Mouse (Mus musculus) skeletal muscle tissue, adult 2 months (tissue): ENCODE results near the gene Rec8.

ENCODE experiments used
- DNase-seq: peaks from one replicate; pipeline ENCODE4 v3.0.0-alpha.2; 2012; ENCODE audit warnings: low read depth, low spot score

Gene Rec8

GRCm38 (mm10) chr14:55617822-55618221 lies at the start of gene Rec8:
Gene Rec8, plus strand, starts transcription at chr14:55618037.
- no peak for DNase-seq

GRCm38 (mm10) chr14:55570588-55570987 lies 47.2 kb upstream of the Rec8 start:
- DNase-seq: no peak

DNA sequence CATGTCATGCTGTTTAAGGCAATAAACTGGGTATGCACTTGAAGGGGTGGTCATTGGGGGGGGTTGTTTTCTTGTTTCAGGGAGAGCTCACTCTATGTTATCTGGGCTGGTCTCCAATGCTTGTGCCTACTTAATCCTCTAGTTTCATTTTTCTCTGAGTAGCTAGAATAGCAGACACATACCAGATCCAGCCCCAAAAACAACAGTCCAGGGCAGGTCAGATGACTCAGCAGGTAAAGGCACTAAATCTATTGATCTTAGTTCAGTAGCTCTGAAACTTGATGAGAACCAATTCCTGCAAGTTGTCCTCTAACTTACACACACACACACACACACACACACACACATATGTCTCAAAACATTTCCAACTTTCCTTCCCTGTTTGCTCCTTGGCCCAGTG lies 46.1 kb upstream of the Rec8 start:
- no peak for DNase-seq

GRCm38 (mm10) chr14:55575302-55575701 lies 42.5 kb upstream of the Rec8 start, which contains the start of gene Fitm1:
Gene Fitm1, plus strand, starts transcription at chr14:55575617.
- peak; percentile 94 for DNase-seq

DNA sequence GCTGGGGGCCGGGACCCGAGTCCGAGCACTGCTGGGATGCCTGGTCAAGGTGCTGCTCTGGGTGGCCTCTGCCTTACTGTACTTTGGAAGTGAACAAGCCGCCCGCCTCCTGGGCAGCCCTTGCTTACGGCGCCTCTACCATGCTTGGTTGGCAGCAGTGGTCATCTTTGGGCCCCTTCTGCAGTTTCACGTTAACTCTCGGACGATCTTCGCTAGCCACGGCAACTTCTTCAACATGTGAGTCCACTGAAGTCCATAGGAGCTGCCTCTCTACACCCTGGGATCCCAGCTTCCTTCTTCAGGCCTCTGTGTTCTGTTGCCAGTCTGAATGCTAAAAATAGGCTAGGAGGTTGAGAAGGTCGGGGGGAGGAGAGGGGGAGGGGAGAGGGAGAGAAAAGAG lies 42.1 kb upstream of the Rec8 start:
- peak; percentile 65 for DNase-seq

- DNase-seq: peak; percentile 56
Observed at GRCm38 (mm10) chr14:55576376-55576775, 41.5 kb upstream of the Rec8 start.

- peak; percentile 63 for DNase-seq
Observed at GRCm38 (mm10) chr14:55577871-55578667, 39.8 kb upstream of the Rec8 start, which contains the start of gene Psme1. Gene Psme1, plus strand, starts transcription at chr14:55578123.

- DNase-seq: peak; percentile 85
Observed at GRCm38 (mm10) chr14:55578668-55579269, 39.1 kb upstream of the Rec8 start.

DNA sequence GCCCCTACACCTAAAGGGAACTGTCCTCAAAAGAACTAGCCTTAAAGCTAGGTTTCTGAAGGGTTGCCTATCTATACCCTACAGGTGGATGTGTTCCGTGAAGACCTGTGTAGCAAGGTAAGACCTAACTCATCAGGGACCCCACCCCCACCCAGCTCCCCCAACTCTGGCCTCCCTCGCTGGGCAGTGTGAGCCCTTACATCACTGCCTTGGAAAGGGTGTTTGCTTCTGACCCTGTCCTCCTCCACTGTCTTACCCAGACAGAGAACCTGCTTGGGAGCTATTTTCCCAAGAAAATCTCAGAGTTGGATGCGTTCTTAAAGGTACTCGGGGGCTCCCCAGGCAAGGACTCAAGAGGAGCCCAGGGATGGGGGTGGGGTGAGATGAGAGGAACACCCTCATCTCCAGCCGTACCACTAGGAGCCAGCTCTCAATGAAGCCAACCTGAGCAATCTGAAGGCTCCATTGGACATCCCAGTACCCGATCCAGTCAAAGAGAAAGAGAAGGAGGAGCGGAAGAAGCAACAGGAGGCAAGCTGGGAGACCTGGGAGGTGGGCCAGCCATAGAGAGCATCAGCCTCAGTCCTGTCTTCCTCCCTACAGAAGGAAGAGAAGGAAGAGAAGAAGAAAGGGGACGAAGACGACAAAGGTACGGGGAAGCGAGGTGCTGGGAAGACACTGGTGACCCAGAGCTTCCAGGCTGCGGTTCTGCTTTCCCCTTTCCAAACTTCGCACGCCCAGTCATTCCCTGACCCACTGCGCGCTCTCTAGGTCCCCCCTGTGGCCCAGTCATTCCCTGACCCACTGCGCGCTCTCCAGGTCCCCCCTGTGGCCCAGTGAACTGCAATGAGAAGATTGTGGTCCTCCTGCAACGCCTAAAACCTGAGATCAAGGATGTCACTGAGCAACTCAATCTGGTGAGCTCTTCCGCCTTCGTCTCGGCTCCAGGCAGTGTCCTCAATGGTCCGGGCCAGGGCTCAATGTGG lies 38.0 kb upstream of the Rec8 start:
- DNase-seq: no peak

- no peak for DNase-seq
Observed at GRCm38 (mm10) chr14:55580731-55581130, 37.1 kb upstream of the Rec8 start.

GRCm38 (mm10) chr14:55581981-55582681 lies 35.7 kb upstream of the Rec8 start:
- DNase-seq: no peak

DNA sequence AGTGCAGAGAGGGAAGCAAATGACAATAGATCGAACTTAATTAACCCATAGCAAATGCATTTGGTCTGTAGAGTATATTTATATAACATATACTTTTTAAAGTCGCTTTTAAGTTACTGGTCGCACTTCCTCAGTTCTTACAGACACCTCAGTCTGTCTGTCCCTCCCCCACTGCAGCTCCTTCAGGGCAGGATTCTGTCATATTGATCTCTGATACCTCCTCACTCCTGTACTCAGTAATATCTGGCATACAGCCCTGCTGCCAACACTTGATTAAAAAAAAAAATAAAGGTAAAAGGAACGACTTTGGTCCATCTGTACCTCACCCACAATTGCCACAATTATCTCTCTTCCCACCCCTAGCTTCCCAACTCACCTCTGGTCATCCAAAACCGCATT lies 33.5 kb upstream of the Rec8 start:
- DNase-seq: no peak

- DNase-seq: peak; percentile 75
Observed at GRCm38 (mm10) chr14:55584702-55585565, 32.9 kb upstream of the Rec8 start, which contains the start of gene Emc9. Gene Emc9, minus strand, starts transcription at chr14:55585302.

GRCm38 (mm10) chr14:55585566-55585960 lies 32.3 kb upstream of the Rec8 start:
- no peak for DNase-seq

DNA sequence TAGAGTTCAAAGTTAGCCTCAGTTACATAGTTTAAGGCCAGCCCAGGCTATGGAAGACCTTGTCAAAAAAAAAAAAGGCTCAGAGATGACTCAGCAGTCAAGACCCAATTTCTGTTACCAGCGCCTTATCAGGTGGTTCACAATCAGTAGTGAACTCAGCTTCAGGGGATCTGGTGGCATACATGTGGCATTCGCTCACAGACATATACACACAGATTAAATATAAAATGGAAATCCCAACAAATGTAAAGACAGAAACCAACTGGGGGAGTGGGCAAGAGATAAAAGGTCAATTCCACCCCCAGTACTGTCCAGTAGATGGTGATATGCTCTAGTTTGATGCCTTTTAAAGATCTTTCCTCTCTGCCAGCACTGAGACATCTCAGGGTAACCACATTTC lies 31.7 kb upstream of the Rec8 start:
- no peak for DNase-seq

DNA sequence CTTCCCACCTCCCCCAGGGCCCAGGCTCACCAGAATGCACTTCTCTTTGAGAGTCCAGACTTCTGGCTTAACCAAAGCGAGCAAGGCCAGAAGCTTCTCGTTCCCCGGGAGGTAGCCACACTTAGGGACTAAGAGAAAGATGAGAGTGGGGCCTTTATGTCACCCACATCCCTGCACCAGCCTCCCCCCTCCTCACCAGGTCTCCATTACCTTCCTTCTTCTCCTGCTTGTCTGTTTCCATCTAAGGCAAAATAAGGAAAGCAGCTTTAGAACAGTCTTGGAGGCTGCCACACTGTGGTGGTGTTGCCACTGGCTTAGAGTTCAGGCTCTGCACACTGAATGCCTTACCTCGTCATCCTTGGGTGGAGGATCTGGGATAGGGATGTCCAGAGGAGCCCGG lies 28.6 kb upstream of the Rec8 start:
- DNase-seq: no peak

DNA sequence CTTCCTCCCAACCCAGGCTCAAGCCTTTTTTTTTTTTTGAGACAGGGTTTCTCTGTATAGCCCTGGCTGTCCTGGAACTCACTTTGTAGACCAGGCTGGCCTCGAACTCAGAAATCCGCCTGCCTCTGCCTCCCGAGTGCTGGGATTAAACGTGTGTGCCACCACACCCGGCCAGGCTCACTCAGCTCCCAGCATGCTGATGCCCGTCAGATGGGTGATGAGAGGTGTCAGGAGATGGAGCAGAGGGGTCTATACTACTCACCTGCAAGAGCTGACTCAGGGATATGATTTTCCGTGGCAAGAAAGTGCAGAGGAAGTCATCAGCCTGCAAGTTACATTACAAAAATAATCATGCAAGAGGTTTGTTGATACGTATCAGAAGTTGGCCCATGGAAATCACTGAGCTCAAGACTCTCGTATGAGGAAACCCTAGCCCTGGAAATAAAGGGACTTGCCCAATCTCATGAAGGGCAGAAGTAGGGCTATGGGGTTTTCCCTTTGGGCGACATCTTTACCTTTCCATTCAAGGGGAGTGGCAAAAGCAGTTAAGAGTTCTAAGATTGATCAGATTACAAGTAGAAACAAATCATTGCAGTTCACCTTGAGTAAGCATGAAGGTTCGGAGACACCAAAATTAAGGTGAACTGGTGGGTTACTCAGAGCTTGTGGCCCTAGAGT lies 27.9 kb upstream of the Rec8 start:
- no peak for DNase-seq

- peak; percentile 97 for DNase-seq
Observed at GRCm38 (mm10) chr14:55590748-55591330, 27.0 kb upstream of the Rec8 start, which contains the start of gene Psme2. Gene Psme2, minus strand, starts transcription at chr14:55591113.

DNA sequence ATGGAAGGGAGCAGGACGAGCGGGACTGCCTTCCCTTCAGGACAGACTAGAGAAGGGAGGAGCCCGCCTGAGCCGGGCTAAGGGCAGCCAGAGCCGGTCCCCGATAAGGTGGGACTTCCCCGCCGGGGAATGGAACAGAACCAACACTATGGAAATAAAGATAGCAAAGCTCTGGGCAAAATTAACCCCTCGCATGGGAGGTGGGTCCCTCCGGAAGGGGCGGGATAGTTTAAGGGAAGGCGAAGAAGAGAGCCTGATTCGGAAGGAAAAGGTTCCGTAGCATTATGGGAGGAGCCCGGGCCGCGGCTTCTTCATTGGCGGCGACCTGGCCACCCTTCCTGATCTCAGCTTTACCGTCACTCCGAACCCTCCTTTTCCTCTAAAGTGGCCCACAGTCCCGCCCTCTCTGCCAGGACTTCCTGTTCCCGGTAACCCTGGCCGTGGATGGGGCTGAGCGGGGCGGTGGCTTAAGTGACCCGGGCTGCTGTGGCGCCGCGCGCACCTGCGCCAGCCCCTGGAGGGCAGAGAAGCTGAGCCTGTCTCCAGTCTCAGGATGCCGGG lies 26.4 kb upstream of the Rec8 start, which contains the start of gene Rnf31:
Gene Rnf31, plus strand, starts transcription at position 378 of the 561 bp plus-strand sequence.
- DNase-seq: peak; percentile 93
